ENCODE assay signal across 36 mouse cellular contexts in genomic region chr2:130529925-130530324, GRCm38 (mm10). TPM values are rescaled to one million over a fixed set of nuclear protein-coding genes. Genes with fewer than 3 reads are reported as not detected.
"Had no signal": no experiment of that assay in that cellular context is flagged by ENCODE, and none has a peak within 500 bp of the region (broad histone marks: within the 10 kb centered on the region; RNA-seq: fewer than 3 reads in every experiment).

No protein-coding gene starts in this region.

- H3K4me2 ChIP-seq: embryonic facial prominence, embryonic 12.5 days; embryonic facial prominence, embryonic 13.5 days; embryonic facial prominence, embryonic 15.5 days; forebrain, embryonic 12.5 days; forebrain, embryonic 13.5 days; forebrain, embryonic 15.5 days had no signal

- H3K27me3 ChIP-seq: embryonic facial prominence, embryonic 12.5 days; embryonic facial prominence, embryonic 13.5 days; embryonic facial prominence, embryonic 15.5 days; forebrain, embryonic 12.5 days; forebrain, embryonic 13.5 days; forebrain, embryonic 15.5 days had no signal

- H3K9me3 ChIP-seq: embryonic facial prominence, embryonic 10.5 days; embryonic facial prominence, embryonic 12.5 days; embryonic facial prominence, embryonic 13.5 days; embryonic facial prominence, embryonic 15.5 days; forebrain, embryonic 10.5 days; forebrain, embryonic 12.5 days; forebrain, embryonic 13.5 days; forebrain, embryonic 15.5 days; heart, embryonic 10.5 days had no signal

- H3K4me1 ChIP-seq: embryonic facial prominence, embryonic 10.5 days; embryonic facial prominence, embryonic 12.5 days; embryonic facial prominence, embryonic 13.5 days; embryonic facial prominence, embryonic 15.5 days; forebrain, embryonic 10.5 days; forebrain, embryonic 12.5 days; forebrain, embryonic 13.5 days; forebrain, embryonic 15.5 days had no signal

- DNase-seq: cerebellum, adult 9-11 months; cerebellum, postnatal 10 days; cerebellum, postnatal 14 days; cerebellum, postnatal 25 days; cerebellum, postnatal 36 days; embryo, embryonic 11 days; forebrain, postnatal 0 days; gastrocnemius, adult 2 months; gastrocnemius, postnatal 10 days; gastrocnemius, postnatal 25 days; gastrocnemius, postnatal 36 days; heart, adult 11 months; heart, adult 18-20 months; heart, adult 2 months had no signal

- H3K27ac ChIP-seq: embryonic facial prominence, embryonic 10.5 days; embryonic facial prominence, embryonic 12.5 days; embryonic facial prominence, embryonic 13.5 days; embryonic facial prominence, embryonic 15.5 days; forebrain, embryonic 10.5 days; forebrain, embryonic 12.5 days; forebrain, embryonic 13.5 days; forebrain, embryonic 15.5 days; gastrocnemius, adult 2 months; heart, adult 2 months; heart, embryonic 10.5 days had no signal

- H3K4me3 ChIP-seq: embryonic facial prominence, embryonic 10.5 days; embryonic facial prominence, embryonic 12.5 days; embryonic facial prominence, embryonic 13.5 days; embryonic facial prominence, embryonic 15.5 days; erythroblast, embryonic 14.5 days; forebrain, embryonic 10.5 days; forebrain, embryonic 12.5 days; forebrain, embryonic 13.5 days; forebrain, embryonic 15.5 days; gastrocnemius, adult 2 months; heart, adult 2 months; heart, embryonic 10.5 days had no signal

- H3K9ac ChIP-seq: embryonic facial prominence, embryonic 12.5 days; embryonic facial prominence, embryonic 13.5 days; embryonic facial prominence, embryonic 15.5 days; forebrain, embryonic 12.5 days; forebrain, embryonic 13.5 days; forebrain, embryonic 15.5 days; forebrain, postnatal 0 days had no signal

RNA-seq across cellular contexts. Expression of gene Oxt, which starts 46.0 kb away (rescaled TPM):
- total RNA-seq: common myeloid progenitor, adult 5-6 weeks; gastrocnemius, adult 18-20 months; gastrocnemius, adult 2 months; gastrocnemius, adult 8-10 months; gastrocnemius, postnatal 10 days; gastrocnemius, postnatal 25 days; gastrocnemius, postnatal 36 days; gastrocnemius, postnatal 4 days; granulocyte monocyte progenitor cell, adult 5-6 weeks; heart, adult 18-20 months; heart, adult 2 months; heart, adult 8-10 months had no signal
- polyA plus RNA-seq: embryonic facial prominence, embryonic 10.5 days; embryonic facial prominence, embryonic 11.5 days; embryonic facial prominence, embryonic 12.5 days; embryonic facial prominence, embryonic 13.5 days; embryonic facial prominence, embryonic 14.5 days; embryonic facial prominence, embryonic 15.5 days; erythroblast, embryonic 14.5 days; forebrain, embryonic 10.5 days; forebrain, embryonic 11.5 days; forebrain, embryonic 12.5 days; forebrain, embryonic 13.5 days; forebrain, embryonic 14.5 days; frontal cortex, adult 2 months; gonadal fat pad, adult 2 months; heart, adult 2 months; heart, embryonic 10.5 days had no signal

RNA-seq across cellular contexts. Expression of gene Avp, which starts 52.4 kb away (rescaled TPM):
- total RNA-seq: common myeloid progenitor, adult 5-6 weeks; gastrocnemius, adult 18-20 months; gastrocnemius, adult 2 months; gastrocnemius, adult 8-10 months; gastrocnemius, postnatal 25 days; gastrocnemius, postnatal 36 days; gastrocnemius, postnatal 4 days; granulocyte monocyte progenitor cell, adult 5-6 weeks had no signal
- polyA plus RNA-seq: embryonic facial prominence, embryonic 10.5 days; embryonic facial prominence, embryonic 11.5 days; embryonic facial prominence, embryonic 12.5 days; embryonic facial prominence, embryonic 13.5 days; embryonic facial prominence, embryonic 14.5 days; embryonic facial prominence, embryonic 15.5 days; erythroblast, embryonic 14.5 days; forebrain, embryonic 10.5 days; forebrain, embryonic 11.5 days; forebrain, embryonic 12.5 days; gonadal fat pad, adult 2 months; heart, adult 2 months had no signal
